Mouse (Mus musculus): Measurements from ENCODE around the gene Galnt5.

- no peak for TF ChIP-seq ZC3H11A (IDR thresholded peaks at IDR 0.05; ENCODE audit: borderline replicate concordance, low read depth, low read length)
- TF ChIP-seq ZNF384 (IDR thresholded peaks at IDR 0.05; ENCODE audit: low read depth, low read length) = no peak
Observed at GRCm38 (mm10) chr2:57951620-57952019, 46.1 kb upstream of the Galnt5 start.
